Mouse (Mus musculus) testis, postnatal 10 days (tissue): ENCODE data around the gene Atf7.
"Not testable (repeated sequence)": the region's sequence is repeated elsewhere in the genome, so short reads cannot be mapped to it uniquely, and the experiment has no call there.

Source experiments
- DNase-seq: peaks from one replicate; pipeline ENCODE4 v3.0.0; 2021; ENCODE audit warnings: low spot score

Gene Atf7

GRCm38 (mm10) chr15:102620765-102621164 is 4.5 kb downstream of the Atf7 start:
- DNase-seq = no peak

DNA sequence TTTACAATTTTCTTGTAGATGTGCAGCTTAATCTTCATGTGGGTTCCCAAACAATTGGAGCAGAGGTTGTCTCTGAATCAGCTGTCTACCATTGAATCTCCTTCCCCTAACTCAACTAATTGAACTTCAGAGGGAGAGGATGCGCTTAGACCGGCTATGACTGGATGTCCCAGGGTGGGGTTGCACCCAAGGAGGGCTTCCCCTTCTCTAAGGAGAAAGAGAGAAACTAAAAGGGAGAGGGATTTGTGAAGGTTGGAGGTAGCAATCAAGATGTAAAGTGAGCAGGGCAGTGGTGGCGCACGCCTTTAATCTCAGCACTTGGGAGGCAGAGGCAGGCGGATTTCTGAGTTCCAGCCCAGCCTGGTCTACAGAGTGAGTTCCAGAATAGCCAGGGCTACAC is 5.8 kb downstream of the Atf7 start:
- DNase-seq = no peak

DNA sequence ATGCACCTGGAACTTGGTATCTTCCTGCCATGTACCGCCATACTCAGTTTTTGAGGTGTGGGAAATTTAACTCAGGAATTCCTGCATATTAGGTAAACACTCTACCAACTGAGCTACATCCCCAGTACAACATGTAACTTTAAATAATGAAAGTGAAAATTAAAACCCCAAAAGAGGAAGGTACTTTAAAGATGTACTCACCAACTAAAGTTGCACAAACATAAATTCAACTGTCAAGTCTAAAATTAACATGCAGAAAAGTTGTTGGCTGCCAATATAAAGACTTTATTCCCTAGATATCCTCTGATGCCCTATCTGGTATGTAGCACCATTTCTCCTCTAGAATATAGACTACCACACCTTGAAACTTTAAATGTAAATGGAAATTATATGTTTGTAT is 7.6 kb downstream of the Atf7 start:
- no peak for DNase-seq

GRCm38 (mm10) chr15:102616174-102616573 is 9.1 kb downstream of the Atf7 start:
- DNase-seq = no peak

DNA sequence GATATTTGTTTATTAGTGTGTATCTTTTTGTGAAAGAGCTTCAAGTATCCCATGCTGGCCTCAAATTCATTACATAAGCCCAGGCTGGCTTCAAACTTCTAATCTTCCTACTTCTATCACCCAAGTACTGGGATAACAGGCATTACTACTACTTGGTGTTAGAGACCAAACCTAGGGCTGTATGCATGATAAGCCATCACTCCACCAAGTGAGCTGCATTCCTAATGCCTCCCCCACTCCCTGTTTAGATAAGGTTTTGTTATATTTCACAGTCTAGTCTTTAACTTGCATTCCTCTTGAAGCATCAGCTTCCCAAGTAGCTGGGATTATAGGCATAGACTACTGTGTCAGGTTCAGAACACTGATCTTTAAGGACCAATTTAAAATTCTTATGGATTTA is 11.0 kb downstream of the Atf7 start:
- DNase-seq = no peak

- no peak for DNase-seq
Measured at GRCm38 (mm10) chr15:102612966-102613365, 12.3 kb downstream of the Atf7 start.

DNA sequence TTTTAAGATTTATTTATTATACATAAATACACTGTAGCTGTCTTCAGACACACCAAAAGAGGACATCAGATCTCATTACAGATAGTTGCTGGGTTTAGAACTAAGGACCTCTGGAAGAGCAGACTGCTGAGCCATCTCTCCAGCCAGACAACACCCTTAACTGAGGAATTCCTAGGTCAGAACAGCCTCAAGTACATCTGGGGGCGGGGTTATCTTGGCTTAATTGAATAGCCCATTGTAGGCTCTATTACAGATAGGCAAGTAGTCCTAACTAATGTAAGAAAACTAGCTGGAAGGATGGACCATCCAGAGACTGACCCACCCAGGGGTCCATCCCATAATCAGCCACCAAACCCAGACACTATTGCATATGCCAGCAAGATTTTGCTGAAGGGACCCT is 16.7 kb downstream of the Atf7 start:
- DNase-seq = not testable (repeated sequence)

- no peak for DNase-seq
Measured at GRCm38 (mm10) chr15:102593996-102594656, 31.1 kb downstream of the Atf7 start.

GRCm38 (mm10) chr15:102592674-102593073 is 32.6 kb downstream of the Atf7 start:
- DNase-seq = no peak

DNA sequence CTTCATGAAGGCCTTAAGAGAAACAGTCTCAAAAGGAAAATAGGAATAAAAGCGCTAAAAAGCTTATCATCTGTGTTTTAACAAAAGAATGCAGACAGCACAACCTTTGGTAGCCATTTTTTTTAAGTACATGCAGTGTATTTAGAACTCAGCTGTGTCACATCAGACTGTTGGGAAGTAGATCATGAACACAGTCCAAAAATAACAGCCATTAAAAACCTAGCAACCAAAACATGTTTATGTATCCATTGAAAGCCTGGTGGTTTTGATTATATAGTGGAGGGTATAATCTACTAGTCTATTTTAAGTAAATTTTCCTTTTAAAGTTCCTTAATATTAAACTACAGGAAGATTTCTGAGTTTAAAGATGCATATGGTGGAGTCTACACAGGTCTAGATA is 34.7 kb downstream of the Atf7 start:
- no peak for DNase-seq

GRCm38 (mm10) chr15:102589826-102590225 is 35.4 kb downstream of the Atf7 start:
- no peak for DNase-seq

GRCm38 (mm10) chr15:102585501-102585900 is 39.8 kb downstream of the Atf7 start:
- DNase-seq = no peak

GRCm38 (mm10) chr15:102583708-102584383 is 41.4 kb downstream of the Atf7 start:
- no peak for DNase-seq

DNA sequence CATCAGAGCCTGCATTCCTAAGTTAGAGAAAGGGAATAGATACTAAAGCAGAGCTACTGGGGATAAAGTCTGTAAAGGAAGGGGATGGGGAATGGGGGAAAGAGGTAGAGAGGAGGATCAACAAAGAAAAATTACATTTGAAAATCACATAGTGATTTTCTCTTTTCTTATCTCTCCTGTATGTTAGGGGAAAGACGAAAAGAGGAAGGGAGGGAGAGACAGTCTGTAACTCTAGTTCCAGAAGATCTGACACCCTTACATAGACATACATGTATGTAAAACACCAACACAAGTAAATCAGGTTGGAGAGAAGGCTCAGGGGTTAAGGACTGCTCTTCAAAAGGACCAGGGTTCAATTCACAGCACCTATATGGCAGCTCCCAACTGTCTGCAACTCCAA is 44.1 kb downstream of the Atf7 start:
- DNase-seq = no peak

DNA sequence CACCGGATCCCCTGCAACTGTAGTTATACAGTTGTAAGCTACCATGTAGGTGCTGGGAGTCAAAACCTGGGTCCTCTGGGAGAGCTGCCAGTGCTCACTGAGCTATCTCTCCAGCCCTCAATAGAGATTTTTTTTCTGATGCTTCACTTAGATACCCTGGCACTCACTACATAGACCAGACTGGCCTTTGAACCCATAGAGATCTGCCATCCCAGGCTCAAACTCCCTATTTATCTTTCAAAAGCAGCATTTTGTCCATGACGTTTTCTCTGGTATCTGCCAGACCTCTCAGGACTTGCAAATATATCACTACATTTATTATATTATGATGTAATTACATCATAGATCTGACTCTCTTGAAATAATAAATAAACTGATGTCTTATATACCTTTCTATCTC is 46.9 kb downstream of the Atf7 start:
- no peak for DNase-seq

- no peak for DNase-seq
Measured at GRCm38 (mm10) chr15:102576972-102577371, 48.3 kb downstream of the Atf7 start.

DNA sequence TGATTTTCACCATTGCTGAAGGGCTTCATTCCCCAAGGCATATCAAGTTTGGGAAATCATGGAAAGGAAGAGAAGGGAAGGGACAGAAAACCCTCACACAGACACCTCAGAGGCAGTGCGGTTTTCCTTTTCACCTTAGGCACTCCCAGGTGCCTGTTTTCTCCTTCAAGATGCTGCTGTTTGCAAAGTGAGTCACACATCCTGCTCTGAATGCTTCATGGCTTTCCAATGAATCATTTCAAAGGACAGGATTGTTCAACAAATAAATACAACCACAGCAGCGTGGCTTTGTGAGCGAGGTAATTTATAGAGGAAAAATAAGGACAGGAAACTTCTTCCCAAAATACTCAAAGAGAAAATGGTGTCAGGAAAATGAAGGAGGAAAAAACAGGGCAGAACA is 53.2 kb downstream of the Atf7 start:
- DNase-seq = no peak

- no peak for DNase-seq
Measured at GRCm38 (mm10) chr15:102567849-102568248, 57.4 kb downstream of the Atf7 start.

- no peak for DNase-seq
Measured at GRCm38 (mm10) chr15:102563681-102564080, 61.6 kb downstream of the Atf7 start.

- no peak for DNase-seq
Measured at GRCm38 (mm10) chr15:102563061-102563460, 62.2 kb downstream of the Atf7 start.

GRCm38 (mm10) chr15:102562491-102562890 is 62.8 kb downstream of the Atf7 start:
- DNase-seq = no peak

- DNase-seq = no peak
Measured at GRCm38 (mm10) chr15:102557580-102557979, 67.7 kb downstream of the Atf7 start.

GRCm38 (mm10) chr15:102555581-102555980 is 69.7 kb downstream of the Atf7 start:
- DNase-seq = no peak

- no peak for DNase-seq
Measured at GRCm38 (mm10) chr15:102552599-102552998, 72.7 kb downstream of the Atf7 start.
